8 mouse cellular contexts compared by ENCODE assay signal in genomic region chr11:22286371-22286872, GRCm38 (mm10). TPM values are rescaled to one million over a fixed set of nuclear protein-coding genes. Genes with fewer than 3 reads are reported as not detected.
DNase-seq lines count a peak whose midpoint lies in the region; ATAC-seq and TF ChIP-seq lines count a peak whose summit lies in the region.

No protein-coding gene starts in this region.

- peaks cover 13% of the 10 kb centered on the region for H3K4me1 ChIP-seq in intestine, embryonic 14.5 days (replicated peaks; ENCODE audit: control insufficient read depth, insufficient read depth, low read length)
- peaks cover 33% of the 10 kb centered on the region for H3K4me1 ChIP-seq in midbrain, embryonic 15.5 days

- peak overlapping the region; percentile 94 for H3K27ac ChIP-seq in gastrocnemius, adult 2 months
- H3K27ac ChIP-seq in intestine, embryonic 14.5 days (ENCODE audit: low read depth) = peak overlapping the region; percentile 79
- H3K27ac ChIP-seq in midbrain, embryonic 15.5 days = peak overlapping the region; percentile 95

- peak overlapping the region; percentile 78 for H3K4me2 ChIP-seq in intestine, embryonic 14.5 days (ENCODE audit: low read length)
- H3K4me2 ChIP-seq in midbrain, embryonic 15.5 days = peak overlapping the region; percentile 60

- H3K9me3 ChIP-seq in intestine, embryonic 14.5 days (ENCODE audit: control insufficient read depth, low read length) = no peaks in the 10 kb centered on the region
- H3K9me3 ChIP-seq in midbrain, embryonic 15.5 days = no peaks in the 10 kb centered on the region

- H3K36me3 ChIP-seq in intestine, embryonic 14.5 days (ENCODE audit: control insufficient read depth, insufficient read depth, low read length) = peaks cover 14% of the 10 kb centered on the region; the same call in 1 of the 2 replicates
- H3K36me3 ChIP-seq in midbrain, embryonic 15.5 days (replicated peaks) = peaks cover 8% of the 10 kb centered on the region

- intact Hi-C loops in gastrocnemius, adult 2 months (cut with DNase I) = loop anchor here (2.0 to 10.0 kb wide), 5 partner anchors 59 to 688 kb away; partner anchors contain the start of genes Tmem17 and Zrsr1

- H3K27me3 ChIP-seq in intestine, embryonic 14.5 days (replicated peaks; ENCODE audit: control insufficient read depth, insufficient read depth, low read length) = no peaks in the 10 kb centered on the region
- no peaks in the 10 kb centered on the region for H3K27me3 ChIP-seq in midbrain, embryonic 15.5 days (replicated peaks)

- no peak for TF ChIP-seq CTCF in gastrocnemius, adult 2 months (IDR thresholded peaks at IDR 0.05)

- under 1% methylated on average over 38 of the region's 39 CpGs for WGBS in intestine, embryonic 14.5 days
- WGBS in midbrain, embryonic 15.5 days = under 1% methylated on average over 38 of the region's 39 CpGs

- H3K4me3 ChIP-seq in gastrocnemius, adult 2 months = peak overlapping the region; percentile 99
- H3K4me3 ChIP-seq in intestine, embryonic 14.5 days (ENCODE audit: low read depth, low read length) = peak overlapping the region; percentile 70
- peak overlapping the region; percentile 71 for H3K4me3 ChIP-seq in midbrain, embryonic 15.5 days

- peak; percentile 11 for DNase-seq in thymus, postnatal 0 days (ENCODE audit: low spot score)
- DNase-seq in thymus, postnatal 25 days = no peak
- DNase-seq in cerebellum, adult 9-10 months = peak; percentile 74
- DNase-seq in gastrocnemius, adult 2 months = peak; percentile 75
- DNase-seq in intestine, embryonic 14.5 days (ENCODE audit: low spot score) = peak; percentile 87
- peak; percentile 28 for DNase-seq in liver

- peak overlapping the region; percentile 76 for H3K9ac ChIP-seq in intestine, embryonic 14.5 days (ENCODE audit: low read length)
- peak overlapping the region; percentile 75 for H3K9ac ChIP-seq in midbrain, embryonic 15.5 days

- peak; percentile 74 for ATAC-seq in intestine, embryonic 14.5 days (replicated peaks; ENCODE audit: low FRiP score, low TSS enrichment, low read depth)
- ATAC-seq in midbrain, embryonic 15.5 days (replicated peaks) = peak; percentile 82
- no peak for ATAC-seq in erythroid progenitor cell, adult 5-6 weeks (replicated peaks; ENCODE audit: low FRiP score, poor library complexity, severe bottlenecking)

RNA-seq across cellular contexts. Expression of gene Ehbp1, which starts 55.7 kb away (rescaled TPM):
- polyA plus RNA-seq in thymus, postnatal 0 days (2015; fragmentation: Nextera tagmentation; extraction: Ambion mirVana) = 1.4 and 1.8 TPM in 2 replicates
- 10 to 100 TPM; 15.2 to 15.9 TPM for total RNA-seq in gastrocnemius, adult 2 months (2021)
- polyA plus RNA-seq in intestine, embryonic 14.5 days (2014; fragmentation: Nextera tagmentation; extraction: Ambion mirVana) = 11.1 and 12.2 TPM in 2 replicates
- polyA plus RNA-seq in midbrain, embryonic 15.5 days (2015; fragmentation: Nextera tagmentation; extraction: Ambion mirVana) = 23.2 and 26.1 TPM in 2 replicates
- 2.9 TPM in 1 of 2 replicates, not detected in the other for total RNA-seq in erythroid progenitor cell, adult 5-6 weeks (2015; ENCODE audit: low replicate concordance)
- total RNA-seq in erythroid progenitor cell, adult 5-6 weeks (2017; ENCODE audit: low replicate concordance) = 1.4 and 3.7 TPM in 2 replicates
